Mouse (Mus musculus) myocyte (in vitro differentiated cells): ENCODE results near the gene Ripor2. TPM values are rescaled to one million over a fixed set of nuclear protein-coding genes. Genes with fewer than 3 reads are reported as not detected.

Source experiments
- H3K27me3 ChIP-seq: one replicate; pipeline ENCODE4 v1.6.1; 2011; ENCODE audit not compliant: control insufficient read depth, insufficient read depth, insufficient read length
- H3K36me3 ChIP-seq: one replicate; pipeline ENCODE4 v1.6.1; 2011; ENCODE audit not compliant: control insufficient read depth, insufficient read depth
- H3K4me2 ChIP-seq: one replicate; pipeline ENCODE4 v1.6.1; 2011; ENCODE audit warnings: low read depth, control low read depth
- H3K4me3 ChIP-seq: one replicate; pipeline ENCODE4 v1.5.1; 2011; ENCODE audit warnings: mild to moderate bottlenecking, control low read depth, moderate library complexity
- H3K79me2 ChIP-seq: one replicate; pipeline ENCODE4 v1.6.1; 2011; ENCODE audit not compliant: control insufficient read depth, insufficient read depth
- H3ac ChIP-seq: one replicate; pipeline ENCODE4 v1.6.1; 2011; ENCODE audit not compliant: control insufficient read depth, insufficient read length
- CEBPB ChIP-seq: IDR thresholded peaks from 2 replicates; pipeline ENCODE4 v1.6.1; 2011; ENCODE audit warnings: mild to moderate bottlenecking, moderate library complexity; ENCODE audit not compliant: poor library complexity, insufficient read depth, severe bottlenecking
- E2F4 ChIP-seq: IDR thresholded peaks from one replicate; pipeline ENCODE4 v1.6.1; 2011; ENCODE audit warnings: mild to moderate bottlenecking, control low read depth, moderate library complexity; ENCODE audit not compliant: insufficient read depth
- MAX ChIP-seq: IDR thresholded peaks from one replicate; pipeline ENCODE4 v1.6.1; 2011; ENCODE audit warnings: low read depth, mild to moderate bottlenecking, control low read depth
- MYOD1 ChIP-seq, 3 experiments: IDR thresholded peaks; one replicate each; pipeline ENCODE4 v1.6.1; 2011; ENCODE audit warnings: control low read depth in 2 of 3, low read depth in 2 of 3, mild to moderate bottlenecking in 2 of 3, moderate library complexity in 1 of 3; ENCODE audit not compliant: insufficient read length in 2 of 3, control insufficient read depth in 1 of 3
- MYOG ChIP-seq, 3 experiments: IDR thresholded peaks; one replicate each; pipeline ENCODE4 v1.6.1; 2011; ENCODE audit warnings: control low read depth in 2 of 3, low read depth in 2 of 3, mild to moderate bottlenecking in 2 of 3; ENCODE audit not compliant: insufficient read length in 2 of 3, control insufficient read depth in 1 of 3, insufficient read depth in 1 of 3
- POLR2A ChIP-seq: IDR thresholded peaks from one replicate; pipeline ENCODE4 v1.6.1; 2011; ENCODE audit warnings: low read depth, mild to moderate bottlenecking, control low read depth, moderate library complexity; ENCODE audit not compliant: insufficient read length
- POLR2AphosphoS2 ChIP-seq: IDR thresholded peaks from one replicate; pipeline ENCODE4 v1.6.1; 2011; ENCODE audit warnings: low read depth, control low read depth; ENCODE audit not compliant: insufficient read length
- REST ChIP-seq: IDR thresholded peaks from one replicate; pipeline ENCODE4 v1.6.1; 2011; ENCODE audit warnings: mild to moderate bottlenecking, control low read depth, moderate library complexity; ENCODE audit not compliant: insufficient read depth, insufficient read length
- SRF ChIP-seq: IDR thresholded peaks from one replicate; pipeline ENCODE4 v1.6.1; 2011; ENCODE audit warnings: low read depth; ENCODE audit not compliant: control insufficient read depth, insufficient read length
- TCF12 ChIP-seq: IDR thresholded peaks from one replicate; pipeline ENCODE4 v1.6.1; 2011; ENCODE audit warnings: mild to moderate bottlenecking, control low read depth; ENCODE audit not compliant: poor library complexity, insufficient read depth, severe bottlenecking
- TCF3 ChIP-seq: IDR thresholded peaks from one replicate; pipeline ENCODE4 v1.6.1; 2011; ENCODE audit warnings: low read depth, control low read depth; ENCODE audit not compliant: insufficient read length
- USF1 ChIP-seq: IDR thresholded peaks from one replicate; pipeline ENCODE4 v1.6.1; 2011; ENCODE audit warnings: low read depth, mild to moderate bottlenecking, control low read depth, moderate library complexity
- polyA plus RNA-seq: library from polyadenylated mRNA; unstranded; fragments of >200 nt; fragmentation: generic; extraction: Trizol; gene quantifications from one replicate; pipeline ENCODE4 v1.2.1, GENCODE M21; 2012; ENCODE audit warnings: missing spikeins

Gene Ripor2
- polyA plus RNA-seq, 1 experiment = 1.3 TPM

DNA sequence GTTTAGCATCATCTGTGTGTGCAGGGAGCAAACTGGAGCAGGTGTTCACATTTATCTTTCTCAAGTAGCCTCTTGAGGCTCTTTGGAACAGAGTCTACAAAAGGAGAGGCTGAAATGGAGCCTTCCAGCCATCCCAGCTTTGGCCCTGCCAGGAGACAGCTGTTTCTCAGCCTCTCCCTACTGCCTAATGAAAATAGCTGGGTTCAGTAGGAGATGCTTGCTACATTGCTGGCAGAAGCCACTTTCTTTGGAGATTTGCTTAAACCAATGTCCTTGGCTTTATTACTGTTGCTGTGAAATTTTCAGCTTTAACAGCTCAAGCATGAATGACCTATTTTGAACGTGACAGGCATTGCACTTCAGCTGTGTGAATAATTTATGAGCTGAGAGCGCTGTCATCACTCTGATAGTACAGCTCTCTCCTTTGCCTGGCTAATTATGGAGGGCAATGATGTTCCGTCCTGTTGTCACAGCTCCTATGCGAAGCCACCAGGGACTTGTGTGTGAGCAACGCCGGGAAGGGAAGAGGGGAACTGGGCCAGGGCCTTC lies 47.2 kb downstream of the Ripor2 start:
- H3K79me2 ChIP-seq = no peaks in the 10 kb centered on the region
- H3K27me3 ChIP-seq = no peaks in the 10 kb centered on the region
- no peak overlapping the region for H3ac ChIP-seq
- no peak overlapping the region for H3K4me2 ChIP-seq
- H3K36me3 ChIP-seq = no peaks in the 10 kb centered on the region
- no peak overlapping the region for H3K4me3 ChIP-seq
- TF ChIP-seq TCF12 (no peak), MAX (no peak), MYOG (IDR thresholded peaks at IDR 0.05; ENCODE audit: control insufficient read depth in 1 of 3, insufficient read depth in 1 of 3, insufficient read length in 2 of 3, low read depth in 2 of 3) (peak in 2 of 3 experiments; percentile 69 to 70), MYOD1 (IDR thresholded peaks at IDR 0.05; ENCODE audit: control insufficient read depth in 1 of 3, insufficient read length in 2 of 3, low read depth in 2 of 3) (peak; percentile 35 to 71 (median 59)), POLR2AphosphoS2 (no peak), SRF (no peak), USF1 (no peak), E2F4 (no peak), REST (no peak)

GRCm38 (mm10) chr13:24630364-24630763 lies 48.4 kb downstream of the Ripor2 start:
- Histone ChIP-seq H3K36me3 (no peaks in the 10 kb centered on the region), H3K27me3 (no peaks in the 10 kb centered on the region), H3K79me2 (no peaks in the 10 kb centered on the region), H3ac (no peak overlapping the region), H3K4me3 (no peak overlapping the region), H3K4me2 (no peak overlapping the region)
- TF ChIP-seq POLR2AphosphoS2 = no peak
- no peak for TF ChIP-seq POLR2A
- TF ChIP-seq MYOG (IDR thresholded peaks at IDR 0.05; ENCODE audit: control insufficient read depth in 1 of 3, insufficient read depth in 1 of 3, insufficient read length in 2 of 3, low read depth in 2 of 3) = no peak
- TF ChIP-seq TCF3 = no peak
- TF ChIP-seq SRF = no peak
- no peak for TF ChIP-seq E2F4
- TF ChIP-seq MAX = no peak
- no peak for TF ChIP-seq CEBPB
- no peak for TF ChIP-seq USF1
- no peak for TF ChIP-seq REST
- no peak for TF ChIP-seq MYOD1 (IDR thresholded peaks at IDR 0.05; ENCODE audit: control insufficient read depth in 1 of 3, insufficient read length in 2 of 3, low read depth in 2 of 3)
- TF ChIP-seq TCF12 = no peak

- Histone ChIP-seq H3K27me3 (no peaks in the 10 kb centered on the region), H3ac (no peak overlapping the region), H3K4me2 (no peak overlapping the region), H3K4me3 (no peak overlapping the region), H3K36me3 (no peaks in the 10 kb centered on the region), H3K79me2 (no peaks in the 10 kb centered on the region)
- no peak for TF ChIP-seq TCF3
- no peak for TF ChIP-seq TCF12
- TF ChIP-seq REST = no peak
- TF ChIP-seq MYOG (IDR thresholded peaks at IDR 0.05; ENCODE audit: control insufficient read depth in 1 of 3, insufficient read depth in 1 of 3, insufficient read length in 2 of 3, low read depth in 2 of 3) = no peak
- no peak for TF ChIP-seq MYOD1 (IDR thresholded peaks at IDR 0.05; ENCODE audit: control insufficient read depth in 1 of 3, insufficient read length in 2 of 3, low read depth in 2 of 3)
- TF ChIP-seq CEBPB = no peak
- TF ChIP-seq POLR2A = no peak
- TF ChIP-seq USF1 = no peak
- no peak for TF ChIP-seq POLR2AphosphoS2
- TF ChIP-seq SRF = no peak
- no peak for TF ChIP-seq MAX
- no peak for TF ChIP-seq E2F4
These were observed 51.1 kb downstream of the Ripor2 start for GRCm38 (mm10) chr13:24632988-24633577.

DNA sequence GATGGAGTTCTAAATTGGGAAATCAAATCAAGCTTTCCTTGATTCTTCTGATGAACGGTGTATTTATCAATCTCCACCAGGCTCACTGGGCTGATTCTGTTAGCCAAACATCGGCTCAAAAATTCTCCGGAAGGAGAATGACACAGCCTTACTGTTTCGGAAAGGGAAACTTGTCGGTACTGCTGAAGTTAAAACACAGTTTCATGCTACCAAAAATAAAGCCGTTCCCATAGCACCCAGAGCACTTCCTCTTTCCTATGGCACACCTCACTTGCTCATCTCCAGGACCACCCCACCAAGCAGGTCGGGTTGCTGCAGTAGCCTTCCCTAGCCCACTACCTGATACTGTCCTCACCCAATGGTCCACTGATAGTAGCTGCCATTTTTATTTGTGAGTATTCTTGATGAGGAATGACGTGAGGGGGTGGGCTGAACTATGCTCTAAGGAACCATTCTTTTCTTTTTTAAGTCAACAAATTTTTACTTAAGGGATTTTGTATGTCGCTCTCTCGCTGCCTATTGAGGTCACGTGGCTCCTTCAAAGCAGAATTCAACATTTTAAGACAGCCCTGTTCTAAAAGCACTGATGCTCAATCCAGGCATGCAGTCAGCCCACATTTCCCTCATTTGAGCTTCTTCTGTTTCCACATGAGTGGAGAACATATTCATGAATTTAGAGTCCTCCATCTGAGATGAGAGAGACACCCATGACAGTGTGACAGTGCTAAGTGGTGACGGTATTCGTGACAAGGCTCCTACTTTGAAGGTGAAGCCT lies 52.5 kb downstream of the Ripor2 start:
- no peak overlapping the region for H3ac ChIP-seq
- no peaks in the 10 kb centered on the region for H3K27me3 ChIP-seq
- TF ChIP-seq MAX (no peak), MYOD1 (IDR thresholded peaks at IDR 0.05; ENCODE audit: control insufficient read depth in 1 of 3, insufficient read length in 2 of 3, low read depth in 2 of 3) (no peak), SRF (no peak), E2F4 (no peak), REST (no peak), POLR2AphosphoS2 (no peak), POLR2A (no peak), TCF3 (no peak), USF1 (no peak), CEBPB (no peak), TCF12 (no peak), MYOG (IDR thresholded peaks at IDR 0.05; ENCODE audit: control insufficient read depth in 1 of 3, insufficient read depth in 1 of 3, insufficient read length in 2 of 3, low read depth in 2 of 3) (no peak)
- no peak overlapping the region for H3K4me3 ChIP-seq
- no peak overlapping the region for H3K4me2 ChIP-seq
- H3K36me3 ChIP-seq = no peaks in the 10 kb centered on the region
- no peaks in the 10 kb centered on the region for H3K79me2 ChIP-seq
